Mouse (Mus musculus) induced T-regulatory cell, adult 2 months (primary cell): ENCODE data around the gene Ap4m1.

Experiments used
- DNase-seq: peaks from one replicate; pipeline ENCODE4 v3.0.0-alpha.2; 2012; ENCODE audit warnings: low read depth

Ap4m1 gene

DNA sequence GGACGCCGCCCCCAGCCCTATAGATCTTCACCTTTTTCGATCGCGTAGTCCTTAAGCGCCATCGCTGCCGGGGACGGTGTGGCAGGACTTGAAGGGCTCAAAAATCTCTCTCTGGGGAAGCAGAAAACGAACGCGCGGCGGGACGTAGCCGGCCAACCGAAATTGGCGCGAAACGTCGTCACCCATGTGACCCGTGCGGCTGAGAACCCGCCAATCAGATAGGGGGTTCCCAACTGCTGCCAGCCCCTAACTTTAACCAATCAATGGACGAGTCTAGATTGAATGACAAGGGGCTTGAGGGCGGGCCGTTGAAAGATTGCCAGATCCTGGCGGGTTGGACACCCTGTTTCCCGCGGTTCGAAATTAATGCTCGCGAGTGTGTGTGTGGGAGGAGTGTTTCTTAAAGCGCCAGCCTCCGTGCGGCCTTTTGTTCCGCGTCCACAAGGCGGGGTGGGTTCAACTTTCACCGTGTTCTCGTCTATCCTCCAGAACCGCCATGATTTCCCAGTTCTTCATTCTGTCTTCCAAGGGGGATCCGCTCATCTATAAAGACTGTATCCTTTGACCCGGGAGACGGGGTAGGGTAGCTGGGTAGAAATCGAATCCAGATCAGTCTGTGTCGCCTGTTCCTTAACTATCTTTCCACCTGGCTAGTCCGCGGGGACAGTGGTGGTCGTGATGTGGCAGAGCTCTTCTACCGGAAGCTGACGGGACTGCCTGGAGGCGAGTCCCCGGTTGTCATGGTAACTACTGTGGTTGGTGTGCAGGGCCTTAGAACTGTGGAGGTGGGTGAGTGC is at the start of gene Ap4m1, which contains the start of gene Mcm7:
Ap4m1 (plus strand) TSS at position 308 of the 797 bp plus-strand sequence.
Mcm7 (minus strand) TSS at position 728 of the 797 bp plus-strand sequence.
- DNase-seq, result peak; percentile 98

DNA sequence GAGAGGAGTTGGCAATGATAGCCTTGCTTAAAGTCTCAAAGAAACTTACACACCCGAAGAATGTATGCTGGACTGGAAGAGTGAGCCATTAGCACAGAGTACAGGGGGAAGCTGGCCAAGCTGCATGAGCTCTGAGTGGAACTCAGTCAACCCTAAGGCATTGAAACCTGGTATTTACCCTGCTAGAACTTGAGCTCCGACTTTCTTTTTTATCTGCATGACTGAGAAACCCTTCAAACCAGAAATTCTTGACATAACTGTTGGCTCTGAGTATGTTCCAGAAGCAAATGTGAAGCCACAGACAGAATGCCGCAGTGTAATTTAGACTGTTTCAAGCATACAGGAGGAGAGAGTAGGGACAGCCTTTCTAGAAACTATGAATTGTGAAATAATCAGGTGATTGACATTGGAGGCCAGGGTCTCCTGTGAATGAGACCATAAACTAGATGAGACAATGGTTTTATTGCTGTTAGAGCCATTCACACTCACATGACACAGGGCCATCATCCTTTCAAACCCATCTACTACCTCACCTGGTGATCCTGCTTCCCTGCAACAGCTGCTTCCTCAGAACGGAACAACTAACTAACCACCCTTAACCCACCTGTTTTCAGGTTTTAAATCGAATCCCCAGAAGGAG is 39.3 kb upstream of the Ap4m1 start:
- DNase-seq, result no peak

DNA sequence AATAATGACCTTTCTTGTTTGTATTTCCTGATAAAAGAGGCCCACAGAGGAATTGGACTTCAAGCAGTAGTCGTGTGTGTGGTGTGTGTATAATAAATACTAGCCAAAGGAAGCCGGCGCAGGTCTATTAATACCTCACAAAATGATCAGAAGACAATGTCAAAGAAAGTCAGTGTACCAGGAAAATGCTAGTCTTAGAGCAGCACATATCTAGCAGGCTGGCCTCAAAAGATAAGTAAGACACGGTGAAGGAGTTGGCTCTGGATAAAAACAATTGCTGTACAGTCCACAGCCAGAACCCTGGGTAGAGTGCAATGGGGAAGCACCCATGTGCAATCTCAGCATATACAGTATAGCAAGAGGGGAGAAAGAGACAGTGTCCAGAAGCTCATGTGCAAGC is 34.5 kb upstream of the Ap4m1 start:
- no peak for DNase-seq

DNA sequence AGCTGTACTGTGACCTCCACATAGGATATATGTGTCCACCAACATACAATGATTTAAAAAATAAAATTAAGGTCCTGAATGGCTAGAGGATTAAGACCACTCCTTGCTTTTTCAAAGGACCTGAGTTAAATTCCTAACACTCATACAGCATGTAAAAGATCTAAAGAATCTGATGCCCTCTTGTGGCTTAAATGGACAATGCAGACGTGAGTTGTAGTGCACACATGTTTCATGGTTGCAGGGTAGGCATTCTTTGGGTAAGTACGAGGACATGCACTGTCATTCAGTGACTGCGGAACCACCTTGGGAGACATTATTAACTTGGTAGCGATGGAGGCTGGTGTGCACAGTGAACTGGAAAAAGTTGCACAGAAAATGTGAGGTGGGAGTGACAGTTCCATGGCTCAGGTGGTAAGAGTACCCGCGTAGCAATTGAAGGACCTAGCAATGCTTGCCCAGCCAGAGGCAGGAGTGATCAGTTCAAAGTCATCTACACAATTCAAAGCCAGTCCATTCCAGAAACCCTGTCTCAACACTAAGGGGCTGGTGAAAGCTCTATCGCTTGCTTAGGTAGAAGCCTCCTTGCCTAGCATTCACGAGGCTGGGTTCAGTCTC is 33.8 kb upstream of the Ap4m1 start:
- peak; percentile 77 for DNase-seq

DNA sequence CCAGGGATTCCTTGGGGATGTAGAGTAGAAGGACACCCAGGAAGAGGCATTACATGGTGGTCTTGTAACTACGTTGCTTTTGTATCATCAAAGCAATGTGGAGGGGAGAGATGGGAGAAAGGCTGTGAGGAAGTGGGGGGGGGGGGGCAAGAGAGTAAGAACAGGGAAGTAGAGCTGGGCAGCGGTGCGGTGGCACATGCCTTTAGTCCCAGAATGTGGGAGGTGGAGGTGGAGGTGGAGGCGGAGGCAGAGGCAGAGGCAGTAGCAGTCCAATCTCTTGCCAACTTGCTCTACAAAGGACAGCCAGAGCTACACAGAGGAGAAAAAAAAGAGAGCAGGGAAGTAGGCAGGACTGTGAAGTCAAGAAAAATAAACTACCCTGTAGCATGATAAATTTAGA is 33.2 kb upstream of the Ap4m1 start:
- DNase-seq, result no peak

DNA sequence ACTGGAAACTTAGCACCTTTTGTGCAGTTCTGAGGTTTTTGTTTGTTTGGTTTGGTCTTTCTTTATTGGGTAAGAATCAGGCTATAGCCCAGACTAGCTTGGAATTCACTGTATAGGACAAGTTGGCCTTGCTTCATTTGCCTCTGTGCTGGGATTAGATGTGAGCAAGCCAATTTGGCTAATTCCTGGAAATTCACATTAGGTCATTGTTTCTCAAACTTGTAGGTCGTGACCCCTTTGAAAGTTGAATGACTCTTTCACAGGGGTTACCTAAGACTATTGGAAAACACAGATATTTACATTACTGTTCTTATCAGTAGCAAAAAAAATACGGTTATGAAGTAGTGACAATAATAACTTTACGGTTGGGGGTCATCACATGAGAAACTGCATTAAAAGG is 17.4 kb upstream of the Ap4m1 start:
- DNase-seq, result no peak

DNA sequence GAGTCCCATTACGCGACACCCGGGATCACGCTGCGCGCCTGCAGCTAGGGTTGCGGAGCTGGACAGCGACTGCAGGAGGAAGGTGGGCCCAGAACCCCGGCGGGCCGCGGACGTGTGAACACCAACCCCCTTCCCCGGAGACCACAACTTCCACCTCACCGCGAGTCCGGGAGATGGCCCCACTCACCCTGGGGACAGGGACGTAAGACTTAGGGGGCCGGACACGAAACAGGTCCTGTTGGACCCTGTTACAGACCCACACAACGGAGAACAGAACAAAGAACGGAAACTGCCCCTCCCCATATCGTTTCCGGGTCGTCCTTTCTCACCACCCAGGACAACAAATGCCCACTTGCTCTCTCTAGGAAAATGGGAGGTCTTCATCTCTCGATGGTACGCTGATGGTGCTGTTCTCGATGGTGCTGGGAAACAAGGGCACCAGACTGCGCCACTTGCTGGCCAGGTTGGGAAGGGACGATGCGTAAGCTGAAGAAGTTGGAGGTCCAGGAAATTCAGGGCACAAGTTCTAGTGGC is 16.3 kb upstream of the Ap4m1 start, which contains the start of gene Zfp113:
Zfp113 (minus strand) TSS at position 302 of the 534 bp plus-strand sequence.
- peak; percentile 93 for DNase-seq

DNA sequence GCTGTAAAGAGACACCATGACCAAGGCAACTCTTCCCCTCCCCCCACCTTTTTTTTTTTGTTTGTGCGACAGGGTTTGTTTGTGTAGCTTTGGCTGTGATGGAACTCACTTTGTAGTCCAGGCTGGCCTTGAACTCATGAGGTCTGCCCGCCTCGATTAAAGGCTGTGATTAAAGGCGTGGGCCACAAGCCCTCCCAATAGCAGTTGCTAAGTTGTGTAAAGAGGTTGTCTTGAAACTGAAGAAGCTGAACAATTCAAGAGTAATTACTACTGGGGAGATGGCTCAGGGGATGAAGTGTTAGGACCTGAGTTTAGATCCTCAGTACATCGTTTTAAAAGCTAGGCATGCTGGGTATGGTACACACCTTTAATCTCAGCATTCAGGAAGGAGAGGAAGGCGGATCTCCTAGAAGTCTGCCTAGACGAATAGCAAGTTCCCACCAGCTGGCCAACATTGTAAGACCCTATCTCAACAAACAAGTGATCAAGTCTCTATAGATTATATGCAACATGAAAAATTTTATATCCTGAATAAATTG is 11.5 kb upstream of the Ap4m1 start:
- DNase-seq, result no peak

DNA sequence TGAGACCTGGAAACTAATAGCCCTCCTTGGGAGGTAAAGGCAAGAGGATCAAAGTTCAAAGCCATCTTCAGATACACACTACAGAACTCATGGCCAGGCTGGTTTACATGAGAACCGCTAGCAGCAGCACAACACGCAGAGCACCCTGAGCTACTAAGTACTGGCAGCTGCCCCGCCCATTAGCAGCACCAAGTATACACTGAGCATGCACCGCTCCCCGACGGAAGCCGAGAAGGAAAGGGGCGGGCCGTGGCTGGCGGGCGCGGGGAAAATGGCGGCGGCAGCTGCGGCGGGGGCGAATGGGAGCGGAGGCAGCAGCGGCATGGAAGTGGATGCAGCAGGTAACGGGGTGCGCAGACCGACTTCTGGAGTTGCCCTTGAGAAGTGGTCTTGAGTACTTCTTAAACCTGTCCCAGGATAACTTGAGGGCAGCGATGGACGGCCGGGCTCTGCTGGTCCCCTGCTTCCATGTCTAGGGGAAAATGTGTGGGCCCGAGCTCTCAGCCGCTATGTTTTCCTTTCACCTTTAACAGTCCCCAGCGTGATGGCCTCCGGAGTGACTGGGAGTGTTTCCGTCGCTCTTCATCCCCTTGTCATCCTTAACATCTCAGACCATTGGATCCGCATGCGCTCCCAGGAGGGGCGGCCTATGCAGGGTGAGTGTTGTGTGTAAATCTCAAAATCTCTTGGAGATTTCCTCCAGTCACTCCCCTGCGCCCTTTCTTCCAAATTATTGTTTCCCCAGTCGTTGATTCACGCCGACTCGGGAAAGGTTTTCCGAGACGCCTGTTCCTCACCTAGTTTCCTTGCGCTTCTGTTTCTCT is 10.7 kb upstream of the Ap4m1 start, which contains the start of gene Cops6:
Cops6 (plus strand) TSS at position 230 of the 824 bp plus-strand sequence.
- DNase-seq, result peak; percentile 95

DNA sequence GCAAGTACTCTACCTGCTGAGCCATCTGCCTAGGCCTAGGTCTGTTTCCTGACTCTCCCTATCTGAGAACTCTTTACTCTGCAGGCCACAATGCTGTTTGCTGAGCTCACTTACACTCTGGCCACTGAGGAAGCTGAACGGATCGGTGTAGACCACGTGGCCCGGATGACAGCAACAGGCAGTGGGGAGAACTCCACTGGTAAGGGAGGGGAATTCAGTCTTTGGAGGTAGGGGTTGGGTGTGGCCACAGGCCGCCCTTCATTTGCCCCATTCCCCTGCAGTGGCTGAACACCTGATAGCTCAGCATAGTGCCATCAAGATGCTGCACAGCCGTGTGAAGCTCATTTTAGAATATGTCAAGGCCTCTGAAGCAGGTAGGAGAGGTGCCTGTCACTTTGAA is 8.8 kb upstream of the Ap4m1 start:
- no peak for DNase-seq

DNA sequence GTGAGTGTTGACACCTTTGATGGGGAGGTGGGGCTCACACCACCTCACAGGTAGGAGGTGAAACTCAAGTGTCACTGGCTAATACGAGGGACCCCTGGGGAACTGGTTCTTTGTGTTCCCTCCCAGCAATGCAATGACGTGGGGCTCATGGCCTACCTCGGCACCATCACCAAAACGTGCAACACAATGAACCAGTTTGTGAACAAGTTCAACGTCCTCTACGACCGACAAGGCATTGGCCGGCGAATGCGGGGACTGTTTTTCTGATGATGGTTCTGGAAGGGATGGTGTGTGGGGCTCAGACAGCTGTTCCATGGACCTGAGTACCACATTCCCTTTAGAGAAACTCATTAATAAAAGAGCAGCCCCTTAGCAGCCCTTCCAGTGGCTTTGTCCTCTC is 8.2 kb upstream of the Ap4m1 start:
- no peak for DNase-seq

DNA sequence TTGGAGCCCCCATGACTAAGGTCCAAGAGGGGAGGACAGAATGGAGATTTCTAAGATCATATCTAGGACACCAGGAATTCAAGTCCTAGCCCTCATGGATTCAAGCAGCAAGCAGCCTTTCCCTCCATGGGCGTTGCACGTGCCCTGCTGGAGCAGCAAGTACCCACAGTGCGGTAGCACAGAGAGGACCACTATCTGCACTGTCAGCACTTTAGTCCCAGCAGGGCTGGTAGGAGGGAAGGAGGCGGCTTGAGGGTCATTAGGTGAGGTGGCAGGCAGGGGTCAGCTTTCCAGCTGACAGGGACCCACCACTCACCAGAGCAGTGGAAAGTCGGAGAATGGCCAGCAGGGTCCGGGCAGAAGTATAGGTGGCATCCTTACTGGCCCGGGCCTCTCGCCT is 6.2 kb upstream of the Ap4m1 start:
- no peak for DNase-seq

DNA sequence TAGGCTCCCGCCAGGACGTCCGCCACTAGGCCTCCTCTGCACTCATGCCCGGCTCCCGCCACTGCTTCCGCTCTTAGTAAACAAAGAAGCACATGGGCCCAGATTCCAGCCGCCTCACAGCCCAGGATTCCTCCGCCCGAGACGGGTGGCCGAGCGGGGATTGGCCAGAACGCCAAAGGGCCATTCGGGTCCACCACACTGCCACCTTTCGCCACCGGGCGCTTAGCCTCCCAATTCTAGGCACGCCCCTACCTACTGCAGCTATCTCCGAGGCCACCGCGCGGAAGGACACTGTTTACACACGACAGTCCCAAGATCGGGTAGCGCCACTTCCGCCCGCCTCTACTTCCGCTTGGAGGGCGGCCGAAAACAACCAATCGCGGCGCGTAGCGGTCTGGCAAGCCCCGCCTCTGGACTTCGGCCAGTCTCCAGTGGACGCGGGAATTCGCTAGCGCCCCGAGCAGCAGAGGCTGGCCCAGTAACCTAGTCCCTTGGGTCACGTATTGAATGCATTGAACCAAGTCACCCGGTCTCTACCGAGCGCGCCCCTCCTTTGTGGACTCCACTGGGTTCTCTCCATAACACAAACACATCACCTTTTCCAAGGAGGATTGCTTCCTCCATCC is 753 bp upstream of the Ap4m1 start:
- DNase-seq, result peak; percentile 95

DNA sequence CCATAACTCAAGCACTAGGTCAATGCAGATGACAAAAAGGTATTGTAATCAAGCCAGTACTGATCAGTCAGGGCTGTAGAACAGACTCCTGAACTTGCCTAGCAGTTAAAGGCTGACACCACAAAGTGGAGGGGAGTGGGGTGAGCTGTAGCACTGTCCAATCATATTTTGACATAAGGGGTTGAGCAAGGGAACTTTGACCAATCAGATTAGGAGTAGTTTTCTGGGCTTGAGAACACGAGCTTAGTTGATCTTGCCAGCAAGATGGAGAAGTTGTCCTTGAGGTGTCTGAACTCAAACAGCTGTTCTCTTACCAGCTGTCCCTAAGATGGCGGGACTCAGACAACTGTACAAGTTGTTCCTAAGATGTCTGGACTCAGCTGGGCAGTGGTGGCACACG is 1.4 kb downstream of the Ap4m1 start:
- no peak for DNase-seq

DNA sequence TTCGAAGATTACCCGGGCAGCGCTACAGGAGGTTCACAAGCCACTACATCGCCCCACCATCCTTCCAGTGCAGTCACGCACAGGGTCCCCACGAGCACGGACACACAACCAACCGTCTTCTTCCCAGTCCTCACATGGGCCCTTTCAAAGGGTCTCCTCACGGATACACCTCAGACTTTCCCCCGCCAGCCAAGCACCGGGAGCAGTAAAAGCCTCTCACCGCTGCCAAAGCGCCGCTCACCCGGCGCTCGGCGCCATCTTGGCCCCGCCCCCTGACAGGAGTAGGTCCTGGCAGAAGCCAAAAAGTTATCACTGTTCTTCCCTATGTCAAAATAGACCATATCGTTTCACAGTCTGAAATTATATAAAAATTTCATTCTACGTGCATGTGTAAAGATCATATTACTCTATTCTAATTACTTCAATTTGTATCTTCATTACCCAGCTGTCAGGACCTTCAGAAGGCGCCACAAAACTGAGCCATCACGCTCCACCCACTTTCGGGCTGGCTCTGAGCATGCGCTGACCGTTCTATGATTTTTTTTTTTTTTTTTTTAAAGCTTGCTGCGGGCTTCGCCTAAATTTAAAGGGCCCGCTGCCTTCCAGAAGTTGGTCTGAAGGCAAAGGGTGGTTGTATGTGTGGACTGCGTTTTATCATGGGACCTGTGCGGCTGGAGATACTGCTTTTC is 15.3 kb downstream of the Ap4m1 start, which contains the start of the genes Taf6 and Cnpy4:
Taf6 (minus strand) TSS at position 502 of the 689 bp plus-strand sequence.
Cnpy4 (plus strand) TSS at position 536 of the 689 bp plus-strand sequence.
- DNase-seq, result peak; percentile 97

DNA sequence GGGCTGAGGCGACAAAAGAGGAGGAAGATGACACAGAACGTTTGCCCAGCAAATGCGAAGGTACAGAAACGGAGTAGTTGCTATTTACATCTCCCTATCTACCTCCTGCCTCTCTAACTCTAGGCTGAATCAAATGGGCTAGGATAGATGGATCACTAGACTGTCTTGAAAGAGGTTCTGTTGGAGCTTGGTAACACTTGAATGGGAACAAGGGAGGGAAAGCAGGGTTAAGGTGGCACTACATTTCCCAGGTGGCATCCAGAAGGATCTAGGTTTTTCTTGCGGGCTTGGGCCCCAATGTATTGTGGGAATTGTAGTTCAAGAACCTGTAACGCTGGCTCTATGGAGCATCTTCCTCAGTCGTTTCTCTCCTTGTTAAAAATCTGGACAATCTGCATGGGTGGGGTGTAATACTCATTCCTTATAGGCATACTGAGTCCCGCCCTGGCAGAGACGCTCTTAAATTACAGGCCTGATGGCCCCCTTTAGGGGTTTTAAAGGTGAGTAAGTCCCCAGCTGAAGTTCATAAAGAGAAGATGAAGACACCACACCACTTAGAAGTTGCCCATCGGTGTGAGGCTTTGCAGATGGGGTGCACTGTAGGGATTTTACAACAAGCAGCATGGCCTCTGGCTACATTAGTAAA is 16.0 kb downstream of the Ap4m1 start:
- peak; percentile 90 for DNase-seq

DNA sequence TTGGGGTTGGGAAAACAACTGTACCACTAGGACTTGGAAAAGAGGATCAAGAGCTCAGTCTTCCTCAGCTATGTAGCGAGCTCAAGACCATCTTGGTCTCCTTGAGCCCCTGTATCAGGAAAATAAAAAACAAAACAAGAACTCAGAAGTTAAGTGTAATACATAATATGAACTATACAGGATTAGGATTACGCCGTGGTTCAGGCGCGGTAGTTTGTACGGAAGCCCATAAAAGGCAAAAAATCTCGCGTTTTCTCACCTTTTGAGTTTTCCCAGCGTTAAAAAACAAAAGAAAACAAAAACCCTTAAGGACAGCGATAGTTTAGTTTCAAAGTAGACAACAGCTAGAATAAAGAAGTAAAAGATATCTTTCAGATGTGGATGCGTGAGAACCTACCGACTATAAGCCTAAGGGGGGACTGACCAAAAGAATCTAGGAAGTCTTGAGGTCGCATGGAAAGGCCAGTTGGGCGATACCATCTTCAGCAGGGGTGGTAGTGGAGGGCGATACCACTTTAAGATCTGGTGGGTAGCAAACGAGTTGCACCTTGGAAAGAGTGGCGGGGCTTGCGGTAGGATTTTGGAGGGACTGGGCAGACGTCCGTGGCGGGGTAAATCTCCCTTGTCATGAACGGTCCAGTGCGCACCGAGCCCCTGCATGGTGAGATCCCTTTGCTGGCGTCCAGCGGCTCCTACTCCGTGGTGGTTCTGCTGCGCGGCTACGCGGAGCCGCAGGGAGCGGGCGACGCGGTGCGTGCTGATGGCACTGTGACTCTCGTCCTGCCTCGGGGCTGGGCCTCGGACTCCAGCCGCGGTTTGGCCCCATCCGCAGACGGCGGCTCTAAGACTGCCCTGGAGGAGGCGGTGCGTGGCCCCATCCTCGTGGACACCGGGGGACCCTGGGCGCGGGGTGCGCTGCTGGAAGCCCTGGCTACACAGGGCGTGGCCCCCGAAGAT is 22.2 kb downstream of the Ap4m1 start, which contains the start of gene Mblac1:
Mblac1 (plus strand) TSS at position 544 of the 957 bp plus-strand sequence.
- peak; percentile 88 for DNase-seq

DNA sequence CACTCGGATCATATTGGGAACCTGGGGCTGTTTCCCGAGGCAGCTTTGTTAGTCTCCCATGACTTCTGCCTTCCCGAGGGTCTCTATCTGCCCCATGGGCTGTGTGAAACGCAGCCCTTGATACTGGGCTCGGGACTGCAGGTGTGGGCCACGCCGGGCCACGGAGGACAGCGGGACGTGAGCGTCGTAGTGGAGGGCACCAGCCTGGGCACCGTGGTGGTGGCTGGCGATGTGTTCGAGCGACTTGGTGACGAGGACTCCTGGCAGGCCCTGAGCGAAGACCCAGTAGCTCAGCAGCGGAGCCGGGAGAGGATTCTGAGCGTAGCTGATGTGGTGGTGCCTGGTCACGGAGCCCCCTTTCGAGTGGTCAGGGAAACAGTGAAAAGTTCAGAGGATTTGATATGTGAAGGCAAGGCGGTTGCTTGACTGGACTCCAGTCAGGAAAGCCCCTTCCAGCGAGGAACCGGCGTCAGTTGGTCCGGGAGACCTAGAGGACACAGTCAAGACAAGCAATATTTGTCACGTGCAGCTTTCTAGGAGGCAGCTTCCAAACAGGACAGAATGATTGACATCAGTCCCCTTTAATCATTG is 23.0 kb downstream of the Ap4m1 start:
- peak; percentile 26 for DNase-seq
